Mouse (Mus musculus): ENCODE measurements at regions not wholly inside any gene's neighbourhood (a gene's known extent, or its start where the extent isn't known, plus 50 kb on each side); places are given as distances from the start of the nearest gene placed in this dataset.

- TF ChIP-seq CTCF (IDR thresholded peaks at IDR 0.05; ENCODE audit: borderline replicate concordance, control insufficient read depth, extremely low read depth, insufficient read depth, low read length, poor library complexity) (no peak), POLR2A (IDR thresholded peaks at IDR 0.05; ENCODE audit: control insufficient read depth, extremely low read depth, insufficient read depth, low read length, poor library complexity) (no peak)
- 49% methylated on average over 3 of the region's 3 CpGs for WGBS
These were observed 134.8 kb upstream of the Gm5129 start for GRCm38 (mm10) chr5:29870537-29870936.

GRCm38 (mm10) chr5:29875451-29875850 lies 137.5 kb upstream of the Il6 start:
- Histone ChIP-seq H3K27ac (ENCODE audit: control insufficient read depth, insufficient read depth, low read length) (no peak overlapping the region), H3K4me3 (ENCODE audit: control insufficient read depth, insufficient read depth, low read length) (no peak overlapping the region), H3K4me1 (replicated peaks; ENCODE audit: control insufficient read depth, insufficient read depth, low read length) (peaks cover under 1% of the 10 kb centered on the region), H3K36me3 (ENCODE audit: control insufficient read depth, insufficient read depth, low read length) (no peaks in the 10 kb centered on the region), H3K27me3 (ENCODE audit: control insufficient read depth, insufficient read depth, low read length) (no peaks in the 10 kb centered on the region)
- no peak for TF ChIP-seq CTCF (IDR thresholded peaks at IDR 0.05; ENCODE audit: borderline replicate concordance, control insufficient read depth, extremely low read depth, insufficient read depth, low read length, poor library complexity)
- TF ChIP-seq POLR2A (IDR thresholded peaks at IDR 0.05; ENCODE audit: control insufficient read depth, extremely low read depth, insufficient read depth, low read length, poor library complexity), result no peak
- no peak for DNase-seq
- WGBS, result 70% methylated on average over 1 of the region's 1 CpGs

More at GRCm38 (mm10) chr5:29870537-29870936, 134.8 kb upstream of the Gm5129 start:
- no peaks in the 10 kb centered on the region for H3K27me3 ChIP-seq (ENCODE audit: control insufficient read depth, insufficient read depth, low read length)
- no peak for DNase-seq
- H3K4me3 ChIP-seq (ENCODE audit: control insufficient read depth, insufficient read depth, low read length), result no peak overlapping the region
- no peaks in the 10 kb centered on the region for H3K4me1 ChIP-seq (replicated peaks; ENCODE audit: control insufficient read depth, insufficient read depth, low read length)
- no peak overlapping the region for H3K27ac ChIP-seq (ENCODE audit: control insufficient read depth, insufficient read depth, low read length)
- H3K36me3 ChIP-seq (ENCODE audit: control insufficient read depth, insufficient read depth, low read length), result no peaks in the 10 kb centered on the region

- Histone ChIP-seq H3K4me3 (ENCODE audit: control insufficient read depth, insufficient read depth, low read length) (no peak overlapping the region), H3K27me3 (ENCODE audit: control insufficient read depth, insufficient read depth, low read length) (no peaks in the 10 kb centered on the region), H3K36me3 (ENCODE audit: control insufficient read depth, insufficient read depth, low read length) (no peaks in the 10 kb centered on the region), H3K4me1 (replicated peaks; ENCODE audit: control insufficient read depth, insufficient read depth, low read length) (no peaks in the 10 kb centered on the region; the same call in 1 of the 2 replicates), H3K27ac (ENCODE audit: control insufficient read depth, insufficient read depth, low read length) (no peak overlapping the region)
- 59% methylated on average over 4 of the region's 4 CpGs for WGBS
- DNase-seq, result no peak
- no peak for TF ChIP-seq POLR2A (IDR thresholded peaks at IDR 0.05; ENCODE audit: control insufficient read depth, extremely low read depth, insufficient read depth, low read length, poor library complexity)
- no peak for TF ChIP-seq CTCF (IDR thresholded peaks at IDR 0.05; ENCODE audit: borderline replicate concordance, control insufficient read depth, extremely low read depth, insufficient read depth, low read length, poor library complexity)
These were observed 125.6 kb upstream of the Il6 start for GRCm38 (mm10) chr5:29887267-29887841.

DNA sequence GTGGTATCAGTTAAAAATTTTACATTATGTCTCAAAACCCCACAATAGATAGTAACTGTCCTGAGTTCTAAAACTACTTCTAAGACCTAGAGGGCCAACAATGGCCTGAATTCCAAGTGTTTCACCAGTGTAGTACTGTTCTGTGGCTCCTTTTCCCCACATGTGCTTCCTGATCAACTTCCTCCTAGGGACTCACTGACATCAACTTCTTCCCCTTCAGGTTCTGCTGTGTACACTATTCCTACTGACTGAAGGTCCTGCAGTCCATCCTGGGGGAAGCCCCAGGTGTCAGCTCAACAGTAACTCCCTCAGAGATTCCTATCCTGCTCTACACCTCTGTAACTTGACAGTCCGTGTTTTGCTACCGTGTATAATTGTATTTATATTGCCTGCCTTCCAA lies 120.6 kb upstream of the Il6 start:
- no peaks in the 10 kb centered on the region for H3K27me3 ChIP-seq (ENCODE audit: control insufficient read depth, insufficient read depth, low read length)
- H3K27ac ChIP-seq (ENCODE audit: control insufficient read depth, insufficient read depth, low read length), result no peak overlapping the region
- no peak overlapping the region for H3K4me3 ChIP-seq (ENCODE audit: control insufficient read depth, insufficient read depth, low read length)
- 52% methylated on average over 2 of the region's 2 CpGs for WGBS
- DNase-seq, result no peak
- TF ChIP-seq POLR2A (IDR thresholded peaks at IDR 0.05; ENCODE audit: control insufficient read depth, extremely low read depth, insufficient read depth, low read length, poor library complexity), result no peak
- TF ChIP-seq CTCF (IDR thresholded peaks at IDR 0.05; ENCODE audit: borderline replicate concordance, control insufficient read depth, extremely low read depth, insufficient read depth, low read length, poor library complexity), result no peak
- H3K36me3 ChIP-seq (ENCODE audit: control insufficient read depth, insufficient read depth, low read length), result no peaks in the 10 kb centered on the region
- peaks cover 4% of the 10 kb centered on the region for H3K4me1 ChIP-seq (replicated peaks; ENCODE audit: control insufficient read depth, insufficient read depth, low read length)

GRCm38 (mm10) chr5:29892861-29893260 lies 120.1 kb upstream of the Il6 start:
- H3K36me3 ChIP-seq (ENCODE audit: control insufficient read depth, insufficient read depth, low read length), result no peaks in the 10 kb centered on the region
- DNase-seq, result no peak
- H3K27ac ChIP-seq (ENCODE audit: control insufficient read depth, insufficient read depth, low read length), result no peak overlapping the region
- TF ChIP-seq CTCF (IDR thresholded peaks at IDR 0.05; ENCODE audit: borderline replicate concordance, control insufficient read depth, extremely low read depth, insufficient read depth, low read length, poor library complexity) (no peak), POLR2A (IDR thresholded peaks at IDR 0.05; ENCODE audit: control insufficient read depth, extremely low read depth, insufficient read depth, low read length, poor library complexity) (no peak)
- 90% methylated on average over 2 of the region's 2 CpGs for WGBS
- H3K27me3 ChIP-seq (ENCODE audit: control insufficient read depth, insufficient read depth, low read length), result no peaks in the 10 kb centered on the region
- H3K4me1 ChIP-seq (replicated peaks; ENCODE audit: control insufficient read depth, insufficient read depth, low read length), result peaks cover 4% of the 10 kb centered on the region
- H3K4me3 ChIP-seq (ENCODE audit: control insufficient read depth, insufficient read depth, low read length), result no peak overlapping the region

DNA sequence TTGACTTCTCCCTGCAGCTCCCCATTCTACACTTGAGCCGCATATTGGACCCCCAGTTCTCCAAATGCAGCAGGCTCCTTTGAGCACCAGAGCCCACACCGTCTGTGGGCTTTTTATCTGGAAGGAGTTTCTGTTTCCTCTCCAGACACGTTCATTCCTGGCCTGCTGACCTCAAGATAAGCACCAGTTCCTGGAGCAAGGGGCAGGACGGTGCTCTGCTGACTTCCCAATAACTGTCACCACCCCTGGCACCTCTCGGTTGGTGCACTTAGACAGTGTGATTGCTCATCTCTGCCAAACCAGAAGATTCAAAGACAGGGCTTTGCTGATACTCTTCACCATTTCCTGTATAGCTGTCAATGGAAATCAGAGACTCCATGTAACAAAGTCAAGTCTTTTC lies 119.1 kb upstream of the Il6 start:
- 11% methylated on average over 5 of the region's 5 CpGs for WGBS
- Histone ChIP-seq H3K4me1 (replicated peaks; ENCODE audit: control insufficient read depth, insufficient read depth, low read length) (peaks cover 4% of the 10 kb centered on the region), H3K36me3 (ENCODE audit: control insufficient read depth, insufficient read depth, low read length) (no peaks in the 10 kb centered on the region), H3K27me3 (ENCODE audit: control insufficient read depth, insufficient read depth, low read length) (no peaks in the 10 kb centered on the region), H3K27ac (ENCODE audit: control insufficient read depth, insufficient read depth, low read length) (no peak overlapping the region), H3K4me3 (ENCODE audit: control insufficient read depth, insufficient read depth, low read length) (no peak overlapping the region)
- no peak for DNase-seq
- TF ChIP-seq POLR2A (IDR thresholded peaks at IDR 0.05; ENCODE audit: control insufficient read depth, extremely low read depth, insufficient read depth, low read length, poor library complexity), result no peak
- no peak for TF ChIP-seq CTCF (IDR thresholded peaks at IDR 0.05; ENCODE audit: borderline replicate concordance, control insufficient read depth, extremely low read depth, insufficient read depth, low read length, poor library complexity)
